Mouse (Mus musculus): Measurements from ENCODE around the gene Ppp6r3. TPM values are rescaled to one million over a fixed set of nuclear protein-coding genes. Genes with fewer than 3 reads are reported as not detected.

The Ppp6r3 gene
- polyA plus RNA-seq, 1 experiment from 2014 or later, result 24.6 TPM

GRCm38 (mm10) chr19:3581326-3581725 is 5.8 kb upstream of the Ppp6r3 start:
- H3K36me3 ChIP-seq (ENCODE audit: control insufficient read depth, insufficient read depth), result no peaks in the 10 kb centered on the region
- no peaks in the 10 kb centered on the region for H3K27me3 ChIP-seq (ENCODE audit: control insufficient read depth, insufficient read depth, low read depth, low read length)
- no peak for ATAC-seq (ENCODE audit: low read depth)
- peaks cover 17% of the 10 kb centered on the region for H3K4me1 ChIP-seq (ENCODE audit: control insufficient read depth, low read depth, low read length)
- no peaks in the 10 kb centered on the region for H3K9me3 ChIP-seq (replicated peaks; ENCODE audit: control insufficient read depth, low read length)
- no peak overlapping the region for H3K9ac ChIP-seq (ENCODE audit: low read depth, low read length)
- H3K27ac ChIP-seq (ENCODE audit: low read length), result no peak overlapping the region
- no peak overlapping the region for H3K4me3 ChIP-seq (ENCODE audit: low read depth, low read length)
- WGBS (ENCODE audit: insufficient replicate concordance), result 15% methylated on average over 7 of the region's 7 CpGs
- no peak overlapping the region for H3K4me2 ChIP-seq (ENCODE audit: low read depth, low read length)

GRCm38 (mm10) chr19:3577911-3578290 is 2.4 kb upstream of the Ppp6r3 start:
- Histone ChIP-seq H3K4me1 (ENCODE audit: control insufficient read depth, low read depth, low read length) (peaks cover 32% of the 10 kb centered on the region), H3K9me3 (replicated peaks; ENCODE audit: control insufficient read depth, low read length) (no peaks in the 10 kb centered on the region), H3K27me3 (ENCODE audit: control insufficient read depth, insufficient read depth, low read depth, low read length) (no peaks in the 10 kb centered on the region), H3K4me2 (ENCODE audit: low read depth, low read length) (no peak overlapping the region), H3K36me3 (ENCODE audit: control insufficient read depth, insufficient read depth) (no peaks in the 10 kb centered on the region), H3K27ac (ENCODE audit: low read length) (no peak overlapping the region), H3K4me3 (ENCODE audit: low read depth, low read length) (no peak overlapping the region), H3K9ac (ENCODE audit: low read depth, low read length) (no peak overlapping the region)
- no peak for ATAC-seq (ENCODE audit: low read depth)

GRCm38 (mm10) chr19:3577265-3577910 is 1.8 kb upstream of the Ppp6r3 start:
- Histone ChIP-seq H3K4me1 (ENCODE audit: control insufficient read depth, low read depth, low read length) (peaks cover 32% of the 10 kb centered on the region), H3K4me3 (ENCODE audit: low read depth, low read length) (no peak overlapping the region), H3K9ac (ENCODE audit: low read depth, low read length) (peak overlapping the region; percentile 7; the same call in 1 of the 2 replicates), H3K4me2 (ENCODE audit: low read depth, low read length) (no peak overlapping the region; the same call in 1 of the 2 replicates), H3K27ac (ENCODE audit: low read length) (no peak overlapping the region), H3K9me3 (replicated peaks; ENCODE audit: control insufficient read depth, low read length) (no peaks in the 10 kb centered on the region), H3K27me3 (ENCODE audit: control insufficient read depth, insufficient read depth, low read depth, low read length) (no peaks in the 10 kb centered on the region), H3K36me3 (ENCODE audit: control insufficient read depth, insufficient read depth) (no peaks in the 10 kb centered on the region)
- no peak for ATAC-seq (ENCODE audit: low read depth)
- WGBS (ENCODE audit: insufficient replicate concordance), result 59% methylated on average over 4 of the region's 4 CpGs

GRCm38 (mm10) chr19:3576451-3577264 is 1.1 kb upstream of the Ppp6r3 start:
- H3K36me3 ChIP-seq (ENCODE audit: control insufficient read depth, insufficient read depth), result no peaks in the 10 kb centered on the region
- H3K4me1 ChIP-seq (ENCODE audit: control insufficient read depth, low read depth, low read length), result peaks cover 32% of the 10 kb centered on the region
- H3K4me3 ChIP-seq (ENCODE audit: low read depth, low read length), result peak overlapping the region; percentile 95
- no peak for ATAC-seq (ENCODE audit: low read depth)
- 60% methylated on average over 5 of the region's 5 CpGs for WGBS (ENCODE audit: insufficient replicate concordance)
- peak overlapping the region; percentile 96 for H3K9ac ChIP-seq (ENCODE audit: low read depth, low read length)
- peak overlapping the region; percentile 64 for H3K4me2 ChIP-seq (ENCODE audit: low read depth, low read length)
- no peaks in the 10 kb centered on the region for H3K27me3 ChIP-seq (ENCODE audit: control insufficient read depth, insufficient read depth, low read depth, low read length)
- H3K9me3 ChIP-seq (replicated peaks; ENCODE audit: control insufficient read depth, low read length), result no peaks in the 10 kb centered on the region
- peak overlapping the region; percentile 95 for H3K27ac ChIP-seq (ENCODE audit: low read length)

- peak overlapping the region; percentile 95 for H3K27ac ChIP-seq (ENCODE audit: low read length)
- peak overlapping the region; percentile 61 for H3K4me2 ChIP-seq (ENCODE audit: low read depth, low read length)
- peaks cover 32% of the 10 kb centered on the region for H3K4me1 ChIP-seq (ENCODE audit: control insufficient read depth, low read depth, low read length)
- H3K36me3 ChIP-seq (ENCODE audit: control insufficient read depth, insufficient read depth), result no peaks in the 10 kb centered on the region
- H3K4me3 ChIP-seq (ENCODE audit: low read depth, low read length), result peak overlapping the region; percentile 95
- under 1% methylated on average over 44 of the region's 50 CpGs for WGBS (ENCODE audit: insufficient replicate concordance)
- H3K27me3 ChIP-seq (ENCODE audit: control insufficient read depth, insufficient read depth, low read depth, low read length), result no peaks in the 10 kb centered on the region
- H3K9ac ChIP-seq (ENCODE audit: low read depth, low read length), result peak overlapping the region; percentile 96
- no peaks in the 10 kb centered on the region for H3K9me3 ChIP-seq (replicated peaks; ENCODE audit: control insufficient read depth, low read length)
- peak; percentile 63 for ATAC-seq (ENCODE audit: low read depth)
Measured at GRCm38 (mm10) chr19:3575276-3575631, 295 bp downstream of the Ppp6r3 start.

- Histone ChIP-seq H3K27ac (ENCODE audit: low read length) (peak overlapping the region; percentile 95), H3K9me3 (replicated peaks; ENCODE audit: control insufficient read depth, low read length) (no peaks in the 10 kb centered on the region), H3K4me2 (ENCODE audit: low read depth, low read length) (peak overlapping the region; percentile 61), H3K4me3 (ENCODE audit: low read depth, low read length) (peak overlapping the region; percentile 95), H3K27me3 (ENCODE audit: control insufficient read depth, insufficient read depth, low read depth, low read length) (no peaks in the 10 kb centered on the region), H3K9ac (ENCODE audit: low read depth, low read length) (peak overlapping the region; percentile 96), H3K36me3 (ENCODE audit: control insufficient read depth, insufficient read depth) (no peaks in the 10 kb centered on the region), H3K4me1 (ENCODE audit: control insufficient read depth, low read depth, low read length) (peaks cover 32% of the 10 kb centered on the region)
- WGBS (ENCODE audit: insufficient replicate concordance), result 2% methylated on average over 9 of the region's 9 CpGs
- no peak for ATAC-seq (ENCODE audit: low read depth)
Measured at GRCm38 (mm10) chr19:3574593-3575094, 905 bp downstream of the Ppp6r3 start.

- H3K4me2 ChIP-seq (ENCODE audit: low read depth, low read length), result no peak overlapping the region
- no peak for ATAC-seq (ENCODE audit: low read depth)
- no peaks in the 10 kb centered on the region for H3K9me3 ChIP-seq (replicated peaks; ENCODE audit: control insufficient read depth, low read length)
- H3K4me3 ChIP-seq (ENCODE audit: low read depth, low read length), result no peak overlapping the region
- no peak overlapping the region for H3K9ac ChIP-seq (ENCODE audit: low read depth, low read length)
- peaks cover 3% of the 10 kb centered on the region; the same call in 1 of the 2 replicates for H3K36me3 ChIP-seq (ENCODE audit: control insufficient read depth, insufficient read depth)
- peaks cover 13% of the 10 kb centered on the region for H3K4me1 ChIP-seq (ENCODE audit: control insufficient read depth, low read depth, low read length)
- no peak overlapping the region for H3K27ac ChIP-seq (ENCODE audit: low read length)
- H3K27me3 ChIP-seq (ENCODE audit: control insufficient read depth, insufficient read depth, low read depth, low read length), result no peaks in the 10 kb centered on the region
- 91% methylated on average over 3 of the region's 3 CpGs for WGBS (ENCODE audit: insufficient replicate concordance)
Measured at GRCm38 (mm10) chr19:3564309-3564708, 11.2 kb downstream of the Ppp6r3 start.

- Histone ChIP-seq H3K4me2 (ENCODE audit: low read depth, low read length) (no peak overlapping the region), H3K4me3 (ENCODE audit: low read depth, low read length) (no peak overlapping the region), H3K36me3 (ENCODE audit: control insufficient read depth, insufficient read depth) (peaks cover 3% of the 10 kb centered on the region; the same call in 1 of the 2 replicates), H3K27ac (ENCODE audit: low read length) (no peak overlapping the region), H3K9ac (ENCODE audit: low read depth, low read length) (no peak overlapping the region), H3K27me3 (ENCODE audit: control insufficient read depth, insufficient read depth, low read depth, low read length) (no peaks in the 10 kb centered on the region), H3K4me1 (ENCODE audit: control insufficient read depth, low read depth, low read length) (peaks cover 3% of the 10 kb centered on the region), H3K9me3 (replicated peaks; ENCODE audit: control insufficient read depth, low read length) (no peaks in the 10 kb centered on the region)
- 79% methylated on average over 6 of the region's 6 CpGs for WGBS (ENCODE audit: insufficient replicate concordance)
- ATAC-seq (ENCODE audit: low read depth), result peak; percentile 35
Measured at GRCm38 (mm10) chr19:3562752-3563151, 12.8 kb downstream of the Ppp6r3 start.

GRCm38 (mm10) chr19:3562298-3562697 is 13.3 kb downstream of the Ppp6r3 start:
- Histone ChIP-seq H3K9me3 (replicated peaks; ENCODE audit: control insufficient read depth, low read length) (no peaks in the 10 kb centered on the region), H3K27ac (ENCODE audit: low read length) (no peak overlapping the region), H3K4me1 (ENCODE audit: control insufficient read depth, low read depth, low read length) (peaks cover 2% of the 10 kb centered on the region), H3K4me3 (ENCODE audit: low read depth, low read length) (no peak overlapping the region), H3K36me3 (ENCODE audit: control insufficient read depth, insufficient read depth) (peaks cover 3% of the 10 kb centered on the region; the same call in 1 of the 2 replicates), H3K4me2 (ENCODE audit: low read depth, low read length) (no peak overlapping the region), H3K27me3 (ENCODE audit: control insufficient read depth, insufficient read depth, low read depth, low read length) (no peaks in the 10 kb centered on the region), H3K9ac (ENCODE audit: low read depth, low read length) (no peak overlapping the region)
- 83% methylated on average over 2 of the region's 2 CpGs for WGBS (ENCODE audit: insufficient replicate concordance)
- no peak for ATAC-seq (ENCODE audit: low read depth)

Data from liver, embryonic 16.5 days (tissue).